Mouse (Mus musculus): ENCODE results near the gene Agap3.

GRCm38 (mm10) chr5:24447624-24448298, 4.2 kb upstream of the Agap3 start, which contains the start of gene Tmub1:
- TF ChIP-seq CTCF (IDR thresholded peaks at IDR 0.05 in 2 of 3, conservative IDR thresholded peaks at IDR 0.05 in 1 of 3; ENCODE audit: control insufficient read depth in 1 of 3, insufficient read depth in 1 of 3, low read depth in 2 of 3, low read length in 3 of 3, poor library complexity in 1 of 3, severe bottlenecking in 1 of 3) (no peak), TCF12 (IDR thresholded peaks at IDR 0.05; ENCODE audit: low read depth, low read length) (no peak; the same call in 1 of the 2 replicates), ELF1 (IDR thresholded peaks at IDR 0.05; ENCODE audit: low read depth, low read length) (peak; percentile 98), JUND (IDR thresholded peaks at IDR 0.05; ENCODE audit: low read depth, low read length) (no peak), SMC3 (IDR thresholded peaks at IDR 0.05; ENCODE audit: low read depth, low read length) (no peak), GABPA (IDR thresholded peaks at IDR 0.05; ENCODE audit: low read depth, low read length) (no peak), HCFC1 (IDR thresholded peaks at IDR 0.05; ENCODE audit: low read depth, low read length) (peak; percentile 99), NELFE (IDR thresholded peaks at IDR 0.05; ENCODE audit: low read depth, low read length) (no peak), USF1 (IDR thresholded peaks at IDR 0.05; ENCODE audit: low read depth, low read length) (peak; percentile 86), GATA1 (IDR thresholded peaks at IDR 0.05; ENCODE audit: low read depth, low read length) (no peak), POLR2A (IDR thresholded peaks at IDR 0.05; ENCODE audit: control insufficient read depth in 1 of 2, insufficient read depth in 1 of 2, low read depth in 1 of 2, low read length in 2 of 2, poor library complexity in 1 of 2) (peak; percentile 38 to 76), TBP (IDR thresholded peaks at IDR 0.05; ENCODE audit: low read depth, low read length) (peak; percentile 65; the same call in 1 of the 2 replicates), ZKSCAN1 (IDR thresholded peaks at IDR 0.05; ENCODE audit: low read depth, low read length) (no peak)
